Mouse (Mus musculus) bone marrow macrophage, adult 2 months (primary cell): ENCODE data around the gene Grasp.

Source experiments
- CTCF ChIP-seq: IDR thresholded peaks from 2 replicates; pipeline ENCODE4 v1.5.1; 2012; ENCODE audit warnings: low read depth, mild to moderate bottlenecking, low read length, moderate library complexity
- POLR2A ChIP-seq: IDR thresholded peaks from 2 replicates; pipeline ENCODE4 v1.6.1; 2012; ENCODE audit warnings: mild to moderate bottlenecking, low read depth, low read length, borderline replicate concordance

DNA sequence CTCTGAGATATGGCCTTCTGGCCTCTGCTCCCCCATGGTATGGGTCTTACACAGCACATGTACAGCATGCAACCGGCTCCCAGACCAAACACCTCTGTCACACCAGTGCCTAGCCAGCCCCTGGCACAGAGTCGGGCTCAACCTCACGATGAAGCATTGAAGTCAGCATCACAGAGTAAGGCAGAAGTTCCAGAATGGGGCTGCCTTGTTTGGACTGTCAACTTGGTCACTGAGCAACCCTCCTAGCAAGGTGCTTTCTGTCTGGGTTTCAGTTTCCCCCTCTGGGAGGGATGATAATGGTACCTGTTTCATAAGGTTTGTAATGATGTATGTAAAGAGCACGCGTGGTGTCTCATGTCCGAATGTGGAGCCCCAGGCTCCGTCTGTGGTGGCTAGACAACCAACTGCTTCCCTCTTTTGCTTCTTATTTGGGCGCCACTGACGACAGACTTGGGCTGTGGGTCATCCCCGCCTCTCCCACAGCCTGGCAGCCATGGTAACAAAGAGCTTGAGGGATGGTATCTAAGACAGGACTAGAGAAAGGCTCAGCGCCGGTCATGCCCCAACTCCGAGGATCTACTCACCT is 998 bp upstream of the Grasp start:
- TF ChIP-seq CTCF = no peak
- TF ChIP-seq POLR2A = no peak
